Mouse (Mus musculus) yolk sac, embryonic 10.5 days (tissue): ENCODE results near the gene Tnni3.

Source experiments
- DNase-seq: peaks from one replicate; pipeline ENCODE4 v3.0.0-alpha.2; 2017; ENCODE audit warnings: low spot score

The Tnni3 gene

GRCm38 (mm10) chr7:4521231-4522003 lies 2.6 kb downstream of the Tnni3 start:
- no peak for DNase-seq

- no peak for DNase-seq
Measured at GRCm38 (mm10) chr7:4518487-4518886, 5.5 kb downstream of the Tnni3 start.

- no peak for DNase-seq
Measured at GRCm38 (mm10) chr7:4516332-4517050, 7.5 kb downstream of the Tnni3 start, which contains the start of gene Tnnt1. Gene Tnnt1 (minus strand): TSS chr7:4516382.

GRCm38 (mm10) chr7:4515853-4516252 lies 8.2 kb downstream of the Tnni3 start:
- no peak for DNase-seq

GRCm38 (mm10) chr7:4513829-4514712 lies 10.0 kb downstream of the Tnni3 start:
- no peak for DNase-seq

GRCm38 (mm10) chr7:4513236-4513635 lies 10.8 kb downstream of the Tnni3 start:
- peak; percentile 25 for DNase-seq

- no peak for DNase-seq
Measured at GRCm38 (mm10) chr7:4511489-4512224, 12.4 kb downstream of the Tnni3 start.

GRCm38 (mm10) chr7:4509863-4510608 lies 14.0 kb downstream of the Tnni3 start:
- DNase-seq, result peak; percentile 79

- no peak for DNase-seq
Measured at GRCm38 (mm10) chr7:4508739-4509116, 15.3 kb downstream of the Tnni3 start.

- no peak for DNase-seq
Measured at GRCm38 (mm10) chr7:4508062-4508738, 15.8 kb downstream of the Tnni3 start.

- DNase-seq, result no peak
Measured at GRCm38 (mm10) chr7:4507220-4507619, 16.8 kb downstream of the Tnni3 start.

- DNase-seq, result no peak
Measured at GRCm38 (mm10) chr7:4504646-4505435, 19.2 kb downstream of the Tnni3 start.

- DNase-seq, result no peak
Measured at GRCm38 (mm10) chr7:4503858-4504257, 20.2 kb downstream of the Tnni3 start.

- no peak for DNase-seq
Measured at GRCm38 (mm10) chr7:4503100-4503499, 20.9 kb downstream of the Tnni3 start.

- peak; percentile 77 for DNase-seq
Measured at GRCm38 (mm10) chr7:4502421-4503090, 21.5 kb downstream of the Tnni3 start.

- peak; percentile 95 for DNase-seq
Measured at GRCm38 (mm10) chr7:4501558-4502397, 22.3 kb downstream of the Tnni3 start, which contains the start of gene Ppp1r12c. Gene Ppp1r12c (minus strand): TSS chr7:4501680.

- DNase-seq, result peak; percentile 47
Measured at GRCm38 (mm10) chr7:4500892-4501471, 23.0 kb downstream of the Tnni3 start.

- no peak for DNase-seq
Measured at GRCm38 (mm10) chr7:4499034-4499433, 25.0 kb downstream of the Tnni3 start.
